Mouse (Mus musculus) liver, postnatal 0 days (tissue): ENCODE results near the gene Myof. TPM values are rescaled to one million over a fixed set of nuclear protein-coding genes. Genes with fewer than 3 reads are reported as not detected.
A peak's percentile ranks its signal among the peaks of the same experiment; 100 is the strongest.

Source experiments
- ATAC-seq: fragments of 200-750 bp; cut with Nextera tagmentation; 2 replicates; pipeline ENCODE4 v1.8.0; 2017; ENCODE audit warnings: mild to moderate bottlenecking, moderate library complexity
- DNase-seq: peaks from one replicate; pipeline ENCODE4 v3.0.0-alpha.2; 2016
- H3K27ac ChIP-seq: fragments of 300-500 bp; sonication (generic); 2 replicates; pipeline ENCODE4 v1.5.1; 2014; ENCODE audit warnings: antibody characterized with exemption, moderate library complexity, mild to moderate bottlenecking, low read depth
- H3K27me3 ChIP-seq: fragments of 300-500 bp; sonication (generic); 2 replicates; pipeline ENCODE4 v1.6.1; 2014; ENCODE audit warnings: low read length, control low read depth, mixed read lengths; ENCODE audit not compliant: insufficient read depth
- H3K36me3 ChIP-seq: fragments of 300-500 bp; sonication (generic); replicated peaks from 2 replicates; pipeline ENCODE4 v1.6.1; 2014; ENCODE audit warnings: mild to moderate bottlenecking, control low read depth, low read length, moderate library complexity, mixed read lengths; ENCODE audit not compliant: insufficient read depth
- H3K4me1 ChIP-seq: fragments of 300-500 bp; sonication (generic); 2 replicates; pipeline ENCODE4 v1.6.1; 2014; ENCODE audit warnings: antibody characterized with exemption, mild to moderate bottlenecking, control low read depth; ENCODE audit not compliant: insufficient read depth
- H3K4me2 ChIP-seq: fragments of 300-500 bp; sonication (generic); 2 replicates; pipeline ENCODE4 v1.6.1; 2014; ENCODE audit warnings: low read depth, mild to moderate bottlenecking, low read length, moderate library complexity, mixed read lengths
- H3K4me3 ChIP-seq: fragments of 300-500 bp; sonication (generic); 2 replicates; pipeline ENCODE4 v1.5.1; 2014; ENCODE audit warnings: low read depth, low read length
- H3K9ac ChIP-seq: fragments of 300-500 bp; sonication (generic); replicated peaks from 2 replicates; pipeline ENCODE4 v1.6.1; 2014; ENCODE audit warnings: mild to moderate bottlenecking, moderate library complexity
- H3K9me3 ChIP-seq: fragments of 300-500 bp; sonication (generic); 2 replicates; pipeline ENCODE4 v1.6.1; 2016; ENCODE audit warnings: mild to moderate bottlenecking, control low read depth, low read length, mixed read lengths
- CTCF ChIP-seq: sonication (generic); IDR thresholded peaks from 2 replicates; pipeline ENCODE4 v1.5.1; 2016; ENCODE audit warnings: antibody characterized with exemption, low read depth
- EP300 ChIP-seq: IDR thresholded peaks from 2 replicates; pipeline ENCODE4 v1.6.1; 2016; ENCODE audit warnings: antibody characterized with exemption, low read depth, mild to moderate bottlenecking
- WGBS: fragments of 180-500 bp; shearing (Covaris S2); extraction: QIAGEN DNeasy Blood & Tissue Kit; methylation state at CpG from one replicate; pipeline ENCODE4 v1.1.7; 2014; ENCODE audit not compliant: insufficient replicate concordance; 5-methylcytosine and 5-hydroxymethylcytosine counted together
- polyA plus RNA-seq: library from polyadenylated mRNA; unstranded; fragments of >200 nt; fragmentation: Nextera tagmentation; extraction: Ambion mirVana; gene quantifications from 2 replicates; pipeline ENCODE4 v1.2.1, GENCODE M21; 2015

The Myof gene
- polyA plus RNA-seq, 1 experiment from 2014 or later = 1.7 TPM

- no peak overlapping the region for H3K4me3 ChIP-seq
- no peak overlapping the region for H3K27ac ChIP-seq
- ATAC-seq (no peak), DNase-seq (no peak)
- H3K27me3 ChIP-seq = no peaks in the 10 kb centered on the region
- no peak overlapping the region for H3K4me2 ChIP-seq
- no peaks in the 10 kb centered on the region for H3K9me3 ChIP-seq
- H3K36me3 ChIP-seq = no peaks in the 10 kb centered on the region
- peaks cover 18% of the 10 kb centered on the region for H3K4me1 ChIP-seq
- TF ChIP-seq CTCF (no peak), EP300 (no peak)
- no peak overlapping the region for H3K9ac ChIP-seq
- 67% methylated on average over 2 of the region's 2 CpGs for WGBS
Observed at GRCm38 (mm10) chr19:38034696-38035095, 8.7 kb downstream of the Myof start.

GRCm38 (mm10) chr19:38033735-38034057 lies 9.7 kb downstream of the Myof start:
- WGBS = 30% methylated on average over 2 of the region's 2 CpGs
- TF ChIP-seq EP300 (no peak), CTCF (no peak)
- Histone ChIP-seq H3K27me3 (no peaks in the 10 kb centered on the region), H3K9ac (no peak overlapping the region), H3K4me1 (peaks cover 22% of the 10 kb centered on the region), H3K4me3 (no peak overlapping the region), H3K4me2 (no peak overlapping the region), H3K27ac (no peak overlapping the region), H3K9me3 (no peaks in the 10 kb centered on the region), H3K36me3 (no peaks in the 10 kb centered on the region)
- no peak for ATAC-seq
- DNase-seq = no peak

DNA sequence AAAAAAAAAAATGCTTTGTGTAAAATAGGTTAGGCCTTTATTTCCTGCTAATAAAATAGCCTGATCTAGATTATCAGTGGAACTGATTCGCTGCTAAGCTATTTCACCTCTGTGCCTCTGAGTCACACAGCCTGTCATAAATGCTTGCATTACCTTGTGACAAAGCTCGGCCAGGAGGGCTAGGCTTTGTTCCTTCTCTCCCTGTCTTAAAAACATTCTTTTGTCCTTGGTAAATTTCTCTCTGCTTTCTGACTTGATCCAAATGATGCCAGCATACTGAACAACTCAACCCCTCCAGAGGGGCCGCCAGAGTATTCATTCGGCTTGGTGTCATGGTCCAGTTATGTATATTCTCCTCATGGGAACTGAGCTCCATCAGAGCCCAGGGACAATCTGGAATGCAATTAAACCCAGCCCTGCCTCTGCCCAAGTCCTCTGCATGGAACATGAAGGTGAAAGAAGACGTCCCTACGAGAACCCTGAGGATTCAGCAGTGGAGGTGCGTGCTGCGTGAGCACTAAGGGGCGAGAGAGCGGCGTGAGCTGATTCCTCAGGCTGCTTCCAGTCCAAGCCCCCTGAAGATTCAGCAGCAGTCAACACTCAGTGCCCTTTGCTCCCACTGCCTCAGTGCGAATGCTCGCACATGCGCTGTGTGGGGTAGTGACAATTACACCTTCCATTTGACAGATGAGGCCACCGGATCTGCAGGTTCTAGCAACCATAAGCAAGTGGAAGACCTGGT lies 10.2 kb downstream of the Myof start:
- no peak overlapping the region for H3K9ac ChIP-seq
- no peak overlapping the region for H3K4me3 ChIP-seq
- TF ChIP-seq CTCF (no peak), EP300 (no peak)
- 67% methylated on average over 15 of the region's 15 CpGs for WGBS
- H3K27me3 ChIP-seq = no peaks in the 10 kb centered on the region
- peaks cover 22% of the 10 kb centered on the region for H3K4me1 ChIP-seq
- DNase-seq (no peak), ATAC-seq (no peak)
- no peaks in the 10 kb centered on the region for H3K9me3 ChIP-seq
- H3K27ac ChIP-seq = no peak overlapping the region
- H3K4me2 ChIP-seq = no peak overlapping the region
- no peaks in the 10 kb centered on the region for H3K36me3 ChIP-seq

DNA sequence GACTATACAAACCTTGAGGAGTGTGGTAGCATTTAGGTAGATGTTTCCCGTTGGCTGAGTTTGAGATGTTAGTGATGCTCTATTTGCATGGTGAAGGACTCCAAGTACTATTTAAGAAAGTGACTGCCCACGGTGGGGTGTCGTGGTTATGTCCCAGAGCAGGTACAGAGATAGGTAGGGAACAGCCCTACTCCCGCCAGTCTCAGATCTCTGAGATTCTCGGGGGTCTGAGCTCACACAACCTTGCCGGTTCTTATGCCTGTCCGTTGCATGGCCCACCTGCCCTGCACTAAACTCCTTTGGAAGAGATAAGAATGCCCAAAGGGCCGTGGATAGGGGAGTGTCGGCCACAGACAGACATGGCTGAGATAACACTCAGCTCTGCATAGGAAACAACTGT lies 12.2 kb downstream of the Myof start:
- DNase-seq (no peak), ATAC-seq (no peak)
- TF ChIP-seq EP300 (no peak), CTCF (no peak)
- Histone ChIP-seq H3K4me1 (peaks cover 34% of the 10 kb centered on the region), H3K9ac (no peak overlapping the region), H3K4me2 (no peak overlapping the region), H3K27me3 (no peaks in the 10 kb centered on the region), H3K4me3 (no peak overlapping the region), H3K27ac (no peak overlapping the region), H3K36me3 (no peaks in the 10 kb centered on the region), H3K9me3 (no peaks in the 10 kb centered on the region)
- 49% methylated on average over 9 of the region's 9 CpGs for WGBS

GRCm38 (mm10) chr19:38030673-38031137 lies 12.7 kb downstream of the Myof start:
- no peak overlapping the region for H3K9ac ChIP-seq
- peaks cover 35% of the 10 kb centered on the region for H3K4me1 ChIP-seq
- TF ChIP-seq EP300 (no peak), CTCF (no peak)
- ATAC-seq (no peak), DNase-seq (no peak)
- H3K4me2 ChIP-seq = no peak overlapping the region
- H3K27me3 ChIP-seq = no peaks in the 10 kb centered on the region
- H3K9me3 ChIP-seq = no peaks in the 10 kb centered on the region
- no peaks in the 10 kb centered on the region for H3K36me3 ChIP-seq
- no peak overlapping the region for H3K4me3 ChIP-seq
- no peak overlapping the region for H3K27ac ChIP-seq
- WGBS = 3% methylated on average over 12 of the region's 23 CpGs

GRCm38 (mm10) chr19:38029871-38030270 lies 13.5 kb downstream of the Myof start:
- DNase-seq (no peak), ATAC-seq (no peak)
- WGBS = 69% methylated on average over 3 of the region's 3 CpGs
- peak overlapping the region; percentile 78; the same call in 1 of the 2 replicates for H3K27ac ChIP-seq
- H3K9me3 ChIP-seq = no peaks in the 10 kb centered on the region
- peaks cover 41% of the 10 kb centered on the region for H3K4me1 ChIP-seq
- no peaks in the 10 kb centered on the region for H3K27me3 ChIP-seq
- H3K4me3 ChIP-seq = no peak overlapping the region
- TF ChIP-seq EP300 = no peak
- no peak for TF ChIP-seq CTCF
- no peak overlapping the region for H3K4me2 ChIP-seq
- H3K36me3 ChIP-seq = no peaks in the 10 kb centered on the region
- no peak overlapping the region for H3K9ac ChIP-seq
